ENCODE assay signal across 20 mouse cellular contexts in the genomic region with DNA sequence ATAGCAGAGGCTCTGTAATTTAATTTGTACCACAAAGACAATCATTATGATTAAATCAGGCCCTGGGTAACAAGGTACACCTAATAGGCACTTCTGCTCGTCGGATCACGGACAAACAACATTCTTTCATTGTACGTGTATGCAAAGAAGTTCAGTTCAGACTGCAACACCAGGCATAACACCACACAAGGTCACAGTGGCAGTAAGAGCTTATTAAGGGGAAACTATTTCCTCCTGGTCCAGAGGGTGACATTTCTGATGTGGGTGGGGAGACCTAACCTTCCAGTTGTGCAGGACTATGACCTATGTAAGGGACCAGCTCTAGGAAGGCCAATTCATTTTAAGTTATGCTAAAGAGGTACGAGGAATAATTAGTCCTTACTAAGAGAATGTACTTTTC.
A peak's percentile ranks its signal among the peaks of the same experiment; 100 is the strongest.
DNase-seq lines count a peak whose midpoint lies in the region; ATAC-seq and TF ChIP-seq lines count a peak whose summit lies in the region.
"Had no signal": no experiment of that assay in that cellular context is flagged by ENCODE, and none has a peak within 500 bp of the region (broad histone marks: within the 10 kb centered on the region; RNA-seq: fewer than 3 reads in every experiment).

No protein-coding gene starts in this region.

- TF ChIP-seq CTCF in kidney, postnatal 0 days (IDR thresholded peaks at IDR 0.05; ENCODE audit: low read depth) = no peak

- ATAC-seq in kidney, postnatal 0 days (replicated peaks; ENCODE audit: low FRiP score, low read depth) = no peak
- ATAC-seq in midbrain, embryonic 11.5 days (ENCODE audit: low FRiP score) = no peak
- ATAC-seq in midbrain, embryonic 16.5 days = no peak
- ATAC-seq: forebrain, embryonic 13.5 days; forebrain, postnatal 0 days; hindbrain, postnatal 0 days had no signal

- DNase-seq in kidney, postnatal 0 days (ENCODE audit: low spot score) = peak; percentile 5
- DNase-seq in kidney, postnatal 10 days = no peak
- peak; percentile 84 for DNase-seq in midbrain, embryonic 11.5 days (ENCODE audit: low spot score, missing footprints)
- DNase-seq in ZHBTc4 (ENCODE audit: low read depth, low spot score) = peak; percentile 72
- no peak for DNase-seq in cerebellum, adult 8-10 months
- DNase-seq: adrenal gland, adult 2 months; adrenal gland, postnatal 25 days; cerebellum, adult 18-20 months; cerebellum, postnatal 36 days; forebrain, postnatal 0 days; gastrocnemius, postnatal 14 days; heart, adult 2 months; heart, postnatal 14 days had no signal

- no peaks in the 10 kb centered on the region for H3K9me3 ChIP-seq in kidney, postnatal 0 days (replicated peaks; ENCODE audit: low read length)
- H3K9me3 ChIP-seq in midbrain, embryonic 11.5 days (ENCODE audit: control insufficient read depth, low read length) = no peaks in the 10 kb centered on the region
- no peaks in the 10 kb centered on the region for H3K9me3 ChIP-seq in midbrain, embryonic 16.5 days (replicated peaks; ENCODE audit: control insufficient read depth, low read length, poor library complexity, severe bottlenecking)
- H3K9me3 ChIP-seq: embryonic facial prominence, embryonic 13.5 days; forebrain, embryonic 13.5 days; heart, embryonic 15.5 days; hindbrain, embryonic 13.5 days had no signal

- no peaks in the 10 kb centered on the region for H3K36me3 ChIP-seq in kidney, postnatal 0 days (ENCODE audit: insufficient read depth, low read length)
- no peaks in the 10 kb centered on the region for H3K36me3 ChIP-seq in midbrain, embryonic 11.5 days (ENCODE audit: control insufficient read depth, insufficient read depth, low read length)
- H3K36me3 ChIP-seq in midbrain, embryonic 16.5 days (ENCODE audit: control insufficient read depth, insufficient read depth, low read length) = no peaks in the 10 kb centered on the region
- H3K36me3 ChIP-seq: embryonic facial prominence, embryonic 13.5 days; heart, embryonic 15.5 days; hindbrain, embryonic 13.5 days had no signal

- no peak overlapping the region for H3K9ac ChIP-seq in kidney, postnatal 0 days (ENCODE audit: low read depth, low read length)
- no peak overlapping the region for H3K9ac ChIP-seq in midbrain, embryonic 11.5 days (ENCODE audit: low read length)
- no peak overlapping the region for H3K9ac ChIP-seq in midbrain, embryonic 16.5 days (ENCODE audit: low read depth, low read length)
- H3K9ac ChIP-seq: embryonic facial prominence, embryonic 13.5 days; forebrain, embryonic 13.5 days; forebrain, postnatal 0 days; heart, embryonic 15.5 days; hindbrain, embryonic 13.5 days had no signal

- WGBS in kidney, postnatal 0 days = 75% methylated on average over 5 of the region's 5 CpGs
- WGBS in midbrain, embryonic 11.5 days = 78% methylated on average over 5 of the region's 5 CpGs
- WGBS in midbrain, embryonic 16.5 days = 77% methylated on average over 5 of the region's 5 CpGs

- H3K27me3 ChIP-seq in kidney, postnatal 0 days (ENCODE audit: insufficient read depth, low read length) = no peaks in the 10 kb centered on the region
- no peaks in the 10 kb centered on the region for H3K27me3 ChIP-seq in midbrain, embryonic 11.5 days (ENCODE audit: control insufficient read depth, insufficient read depth, low read length)
- no peaks in the 10 kb centered on the region for H3K27me3 ChIP-seq in midbrain, embryonic 16.5 days (ENCODE audit: control insufficient read depth, insufficient read depth, low read depth, low read length)
- H3K27me3 ChIP-seq: embryonic facial prominence, embryonic 13.5 days; forebrain, embryonic 13.5 days; heart, embryonic 15.5 days; hindbrain, embryonic 13.5 days had no signal

- no peak overlapping the region for H3K4me2 ChIP-seq in kidney, postnatal 0 days (ENCODE audit: low read length)
- H3K4me2 ChIP-seq in midbrain, embryonic 11.5 days = no peak overlapping the region
- no peak overlapping the region for H3K4me2 ChIP-seq in midbrain, embryonic 16.5 days (ENCODE audit: low read length)
- H3K4me2 ChIP-seq: embryonic facial prominence, embryonic 13.5 days; forebrain, embryonic 13.5 days; heart, embryonic 11.5 days; heart, embryonic 15.5 days; hindbrain, embryonic 13.5 days had no signal

- H3K4me3 ChIP-seq in kidney, postnatal 0 days (replicated peaks; ENCODE audit: low read depth, low read length) = no peak overlapping the region
- no peak overlapping the region for H3K4me3 ChIP-seq in midbrain, embryonic 11.5 days (ENCODE audit: low read depth, low read length)
- H3K4me3 ChIP-seq in midbrain, embryonic 16.5 days (ENCODE audit: low read depth, low read length) = no peak overlapping the region
- H3K4me3 ChIP-seq: embryonic facial prominence, embryonic 13.5 days; forebrain, embryonic 13.5 days; heart, adult 2 months; heart, embryonic 15.5 days; hindbrain, embryonic 13.5 days had no signal

- H3K27ac ChIP-seq in kidney, postnatal 0 days = no peak overlapping the region
- no peak overlapping the region for H3K27ac ChIP-seq in midbrain, embryonic 11.5 days (ENCODE audit: low read depth, low read length)
- H3K27ac ChIP-seq in midbrain, embryonic 16.5 days (ENCODE audit: low read length) = no peak overlapping the region
- H3K27ac ChIP-seq: forebrain, embryonic 13.5 days; heart, adult 2 months; heart, embryonic 15.5 days; hindbrain, embryonic 13.5 days; hindbrain, postnatal 0 days had no signal

- no peaks in the 10 kb centered on the region for H3K4me1 ChIP-seq in kidney, postnatal 0 days (replicated peaks; ENCODE audit: insufficient read depth, low read length)
- H3K4me1 ChIP-seq in midbrain, embryonic 11.5 days (ENCODE audit: control insufficient read depth, insufficient read depth, low read length) = no peaks in the 10 kb centered on the region
- no peaks in the 10 kb centered on the region for H3K4me1 ChIP-seq in midbrain, embryonic 16.5 days (ENCODE audit: control insufficient read depth, insufficient read depth, low read length)
- H3K4me1 ChIP-seq: forebrain, embryonic 13.5 days; heart, embryonic 15.5 days; hindbrain, embryonic 13.5 days had no signal

Comparison
In these comparisons a context has a peak if more than half of its experiments do, and no peak if none do; other contexts are left out.
1. DNase-seq: peak in kidney, postnatal 0 days (single experiment), midbrain, embryonic 11.5 days (single experiment) and ZHBTc4 (single experiment); none in kidney, postnatal 10 days (single experiment) and cerebellum, adult 8-10 months (single experiment).